Mouse (Mus musculus) intestine, embryonic 14.5 days (tissue): ENCODE data around the gene Zfp644. TPM values are rescaled to one million over a fixed set of nuclear protein-coding genes. Genes with fewer than 3 reads are reported as not detected.
"Not testable (repeated sequence)": the region's sequence is repeated elsewhere in the genome, so short reads cannot be mapped to it uniquely, and the experiment has no call there.

Experiments
- ATAC-seq: fragments of 200-750 bp; cut with Nextera tagmentation; replicated peaks from 2 replicates; pipeline ENCODE4 v1.8.0; 2017; ENCODE audit warnings: low read depth, moderate number of reproducible peaks, moderate TSS enrichment, moderate library complexity; ENCODE audit not compliant: low FRiP score, low TSS enrichment
- DNase-seq: peaks from one replicate; pipeline ENCODE4 v3.0.0-alpha.2; 2018; ENCODE audit warnings: low spot score
- H3K27ac ChIP-seq: fragments of 300-500 bp; sonication (generic); 2 replicates; pipeline ENCODE4 v1.5.1; 2014; ENCODE audit warnings: low read depth, mild to moderate bottlenecking, control low read depth
- H3K27me3 ChIP-seq: fragments of 300-500 bp; sonication (generic); replicated peaks from 2 replicates; pipeline ENCODE4 v1.6.1; 2014; ENCODE audit warnings: low read length, control low read depth; ENCODE audit not compliant: control insufficient read depth, insufficient read depth
- H3K36me3 ChIP-seq: fragments of 300-500 bp; sonication (generic); 2 replicates; pipeline ENCODE4 v1.6.1; 2014; ENCODE audit warnings: low read length, control low read depth; ENCODE audit not compliant: control insufficient read depth, insufficient read depth
- H3K4me1 ChIP-seq: fragments of 300-500 bp; sonication (generic); replicated peaks from 2 replicates; pipeline ENCODE4 v1.6.1; 2014; ENCODE audit warnings: low read length, control low read depth, mixed read lengths; ENCODE audit not compliant: control insufficient read depth, insufficient read depth
- H3K4me2 ChIP-seq: fragments of 300-500 bp; sonication (generic); 2 replicates; pipeline ENCODE4 v1.6.1; 2014; ENCODE audit warnings: low read length
- H3K4me3 ChIP-seq: fragments of 300-500 bp; sonication (generic); 2 replicates; pipeline ENCODE4 v1.5.1; 2014; ENCODE audit warnings: low read depth, low read length, control low read depth, mixed read lengths
- H3K9ac ChIP-seq: fragments of 300-500 bp; sonication (generic); 2 replicates; pipeline ENCODE4 v1.6.1; 2014; ENCODE audit warnings: mild to moderate bottlenecking, low read length
- H3K9me3 ChIP-seq: fragments of 300-500 bp; sonication (generic); 2 replicates; pipeline ENCODE4 v1.6.1; 2016; ENCODE audit warnings: low read length, control low read depth; ENCODE audit not compliant: control insufficient read depth
- WGBS: fragments of 180-500 bp; shearing (Covaris S2); extraction: QIAGEN DNeasy Blood & Tissue Kit; methylation state at CpG from one replicate; pipeline ENCODE4 v1.1.7; 2014; 5-methylcytosine and 5-hydroxymethylcytosine counted together
- polyA plus RNA-seq: library from polyadenylated mRNA; unstranded; fragments of >200 nt; fragmentation: Nextera tagmentation; extraction: Ambion mirVana; gene quantifications from 2 replicates; pipeline ENCODE4 v1.2.1, GENCODE M21; 2014

Zfp644 gene
- polyA plus RNA-seq, 1 experiment from 2014 or later, result 85.1 TPM

GRCm38 (mm10) chr5:106679659-106680058 lies 17.4 kb downstream of the Zfp644 start:
- 88% methylated on average over 1 of the region's 1 CpGs for WGBS
- H3K4me3 ChIP-seq, result no peak overlapping the region
- DNase-seq (no peak), ATAC-seq (no peak)
- H3K9me3 ChIP-seq, result no peaks in the 10 kb centered on the region
- peaks cover 5% of the 10 kb centered on the region; the same call in 1 of the 2 replicates for H3K36me3 ChIP-seq
- H3K27me3 ChIP-seq, result no peaks in the 10 kb centered on the region
- no peaks in the 10 kb centered on the region for H3K4me1 ChIP-seq
- H3K9ac ChIP-seq, result no peak overlapping the region
- no peak overlapping the region for H3K4me2 ChIP-seq
- no peak overlapping the region for H3K27ac ChIP-seq

GRCm38 (mm10) chr5:106678823-106679222 lies 18.3 kb downstream of the Zfp644 start:
- not testable (repeated sequence) for H3K4me2 ChIP-seq

GRCm38 (mm10) chr5:106676784-106677183 lies 20.3 kb downstream of the Zfp644 start:
- no peak overlapping the region for H3K27ac ChIP-seq
- no peaks in the 10 kb centered on the region for H3K9me3 ChIP-seq
- no peak for ATAC-seq
- H3K36me3 ChIP-seq, result peaks cover 5% of the 10 kb centered on the region; the same call in 1 of the 2 replicates
- 83% methylated on average over 9 of the region's 9 CpGs for WGBS
- H3K4me2 ChIP-seq, result no peak overlapping the region
- no peak overlapping the region for H3K9ac ChIP-seq
- DNase-seq, result no peak
- H3K4me3 ChIP-seq, result no peak overlapping the region
- no peaks in the 10 kb centered on the region for H3K27me3 ChIP-seq
- no peaks in the 10 kb centered on the region for H3K4me1 ChIP-seq

More at GRCm38 (mm10) chr5:106678823-106679222, 18.3 kb downstream of the Zfp644 start:
- WGBS, result 59% methylated on average over 1 of the region's 1 CpGs
- not testable (repeated sequence) for H3K9ac ChIP-seq, H3K4me1 ChIP-seq, H3K27ac ChIP-seq, DNase-seq, ATAC-seq, H3K36me3 ChIP-seq, H3K4me3 ChIP-seq, H3K27me3 ChIP-seq, H3K9me3 ChIP-seq

- no peak for ATAC-seq
- Histone ChIP-seq H3K9me3 (no peaks in the 10 kb centered on the region), H3K4me1 (no peaks in the 10 kb centered on the region), H3K4me3 (no peak overlapping the region), H3K9ac (no peak overlapping the region), H3K27ac (no peak overlapping the region), H3K36me3 (0 out of 2 replicates have a peak, but pooled peaks cover 3% of the 10 kb centered on the region), H3K4me2 (no peak overlapping the region), H3K27me3 (no peaks in the 10 kb centered on the region)
- no peak for DNase-seq
These were observed 24.5 kb downstream of the Zfp644 start for GRCm38 (mm10) chr5:106672597-106672996.

- no peaks in the 10 kb centered on the region for H3K9me3 ChIP-seq
- H3K9ac ChIP-seq, result no peak overlapping the region
- no peaks in the 10 kb centered on the region for H3K27me3 ChIP-seq
- no peak overlapping the region for H3K27ac ChIP-seq
- H3K4me1 ChIP-seq, result no peaks in the 10 kb centered on the region
- DNase-seq, result no peak
- H3K4me3 ChIP-seq, result no peak overlapping the region
- H3K36me3 ChIP-seq, result 0 out of 2 replicates have a peak, but pooled peaks cover 3% of the 10 kb centered on the region
- ATAC-seq, result no peak
- no peak overlapping the region for H3K4me2 ChIP-seq
- WGBS, result 57% methylated on average over 3 of the region's 3 CpGs
These were observed 25.2 kb downstream of the Zfp644 start for GRCm38 (mm10) chr5:106671893-106672292.

GRCm38 (mm10) chr5:106664910-106665309 lies 32.2 kb downstream of the Zfp644 start:
- WGBS, result 79% methylated on average over 4 of the region's 4 CpGs
- Histone ChIP-seq H3K4me2 (no peak overlapping the region), H3K9me3 (no peaks in the 10 kb centered on the region), H3K27ac (no peak overlapping the region), H3K4me1 (no peaks in the 10 kb centered on the region), H3K36me3 (peaks cover 13% of the 10 kb centered on the region), H3K9ac (no peak overlapping the region), H3K4me3 (no peak overlapping the region), H3K27me3 (no peaks in the 10 kb centered on the region)
- ATAC-seq (no peak), DNase-seq (no peak)

- H3K9ac ChIP-seq, result no peak overlapping the region
- 50% methylated on average over 1 of the region's 1 CpGs for WGBS
- no peak overlapping the region for H3K4me2 ChIP-seq
- H3K4me3 ChIP-seq, result no peak overlapping the region
- H3K27ac ChIP-seq, result no peak overlapping the region
- ATAC-seq (no peak), DNase-seq (no peak)
- H3K36me3 ChIP-seq, result peaks cover 32% of the 10 kb centered on the region
- no peaks in the 10 kb centered on the region for H3K9me3 ChIP-seq
- no peaks in the 10 kb centered on the region for H3K27me3 ChIP-seq
- H3K4me1 ChIP-seq, result no peaks in the 10 kb centered on the region
These were observed 36.2 kb downstream of the Zfp644 start for GRCm38 (mm10) chr5:106660867-106661266.

- ATAC-seq, result no peak
- Histone ChIP-seq H3K9me3 (no peaks in the 10 kb centered on the region), H3K27me3 (no peaks in the 10 kb centered on the region), H3K36me3 (peaks cover 28% of the 10 kb centered on the region), H3K4me2 (no peak overlapping the region), H3K4me3 (no peak overlapping the region), H3K9ac (no peak overlapping the region), H3K4me1 (no peaks in the 10 kb centered on the region), H3K27ac (no peak overlapping the region)
- WGBS, result 95% methylated on average over 3 of the region's 3 CpGs
- no peak for DNase-seq
These were observed 44.2 kb downstream of the Zfp644 start for GRCm38 (mm10) chr5:106652790-106653328.

GRCm38 (mm10) chr5:106652220-106652753 lies 44.8 kb downstream of the Zfp644 start:
- Histone ChIP-seq H3K36me3 (peaks cover 26% of the 10 kb centered on the region), H3K4me1 (no peaks in the 10 kb centered on the region), H3K27ac (no peak overlapping the region), H3K4me2 (no peak overlapping the region), H3K27me3 (no peaks in the 10 kb centered on the region), H3K9ac (no peak overlapping the region), H3K4me3 (no peak overlapping the region), H3K9me3 (no peaks in the 10 kb centered on the region)
- WGBS, result 91% methylated on average over 4 of the region's 4 CpGs
- DNase-seq, result no peak
- no peak for ATAC-seq
